Mouse (Mus musculus) cerebellum, adult 2 months (tissue): Measurements from ENCODE around the gene Clgn.

Experiments used
- CTCF ChIP-seq: fragments of 200-500 bp; IDR thresholded peaks from 2 replicates; pipeline ENCODE4 v1.5.1; 2011; ENCODE audit warnings: low read depth, mild to moderate bottlenecking, control low read depth, low read length, moderate library complexity, borderline replicate concordance; ENCODE audit not compliant: insufficient read depth
- POLR2A ChIP-seq: fragments of 200-500 bp; IDR thresholded peaks from 2 replicates; pipeline ENCODE4 v1.6.1; 2011; ENCODE audit warnings: low read length, control low read depth, borderline replicate concordance; ENCODE audit not compliant: insufficient read depth

DNA sequence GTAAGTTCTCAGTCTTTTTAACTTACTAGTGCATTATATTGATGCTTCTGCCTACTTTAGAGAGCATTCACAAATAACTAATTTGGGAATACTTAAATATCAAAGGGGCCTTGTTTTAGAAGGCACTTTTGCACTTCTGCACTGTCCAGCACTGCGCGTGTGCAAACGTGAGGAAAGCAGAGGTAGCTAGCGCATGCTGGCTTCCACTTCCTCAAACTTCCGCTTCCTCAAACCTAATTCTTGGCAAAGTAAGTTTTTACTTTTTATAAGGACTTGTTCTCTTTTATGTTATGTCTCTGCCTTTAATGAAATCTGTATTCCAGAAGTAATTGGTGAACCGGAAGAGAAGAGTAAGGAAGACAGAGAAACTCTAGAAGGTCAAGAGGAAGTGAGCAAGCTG, 35.5 kb downstream of the Clgn start:
- TF ChIP-seq CTCF (no peak), POLR2A (no peak)
